Mouse (Mus musculus): ENCODE measurements around the gene Fam174b. TPM values are rescaled to one million over a fixed set of nuclear protein-coding genes. Genes with fewer than 3 reads are reported as not detected.

The Fam174b gene
- total RNA-seq (2015; ENCODE audit: low replicate concordance), result not detected in 2 replicates
- 0.68 and 1.5 TPM in 2 replicates for total RNA-seq (2017; ENCODE audit: low replicate concordance)

DNA sequence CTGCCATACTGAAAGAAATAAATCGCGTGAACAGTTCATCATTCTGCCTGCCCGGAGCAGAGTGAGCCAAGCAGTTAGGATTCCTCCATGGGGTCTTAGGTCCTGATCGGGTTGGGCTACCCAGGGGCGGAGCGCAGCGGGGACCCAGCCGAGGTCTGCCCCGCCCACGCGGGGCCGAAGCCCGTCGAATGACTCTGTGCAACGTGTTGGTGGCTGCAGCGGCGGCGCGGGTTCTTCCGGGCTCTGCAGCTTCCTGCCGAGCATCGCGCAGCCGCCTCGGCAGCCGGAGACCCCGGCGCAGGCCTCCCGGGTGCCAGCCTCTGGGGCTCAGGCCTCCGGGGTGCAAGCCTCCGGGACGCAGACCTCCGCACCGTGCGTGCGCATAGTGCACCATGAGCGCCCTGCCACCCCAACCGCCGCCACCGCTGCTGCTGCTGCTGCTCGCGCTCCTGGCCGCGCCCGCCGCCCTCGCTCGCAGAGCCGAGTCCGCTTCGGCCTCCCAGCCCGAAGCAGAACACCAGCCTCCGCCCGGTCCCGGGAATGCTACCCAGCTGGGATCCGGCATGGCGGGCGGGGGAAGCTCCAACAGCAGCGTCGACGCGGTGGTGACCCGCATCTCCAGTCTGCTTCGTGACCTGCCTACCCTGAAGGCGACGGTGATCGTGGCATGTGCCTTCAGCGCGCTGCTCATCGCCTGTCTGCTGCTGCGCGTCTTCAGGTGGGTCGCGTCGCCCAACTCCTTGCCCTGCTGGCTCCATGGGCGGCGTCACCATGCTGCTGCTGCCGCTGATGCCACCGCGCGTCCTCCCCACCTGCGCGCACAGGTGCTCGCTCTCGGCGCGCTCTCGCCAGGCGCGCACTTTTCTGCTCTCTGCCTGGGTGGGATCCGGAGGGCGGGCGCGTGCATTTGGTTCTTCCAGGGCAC, at the start of gene Fam174b:
Gene Fam174b (plus strand): TSS at position 192 of the 925 bp plus-strand sequence.
- ATAC-seq (replicated peaks; ENCODE audit: low FRiP score, poor library complexity, severe bottlenecking), result no peak

DNA sequence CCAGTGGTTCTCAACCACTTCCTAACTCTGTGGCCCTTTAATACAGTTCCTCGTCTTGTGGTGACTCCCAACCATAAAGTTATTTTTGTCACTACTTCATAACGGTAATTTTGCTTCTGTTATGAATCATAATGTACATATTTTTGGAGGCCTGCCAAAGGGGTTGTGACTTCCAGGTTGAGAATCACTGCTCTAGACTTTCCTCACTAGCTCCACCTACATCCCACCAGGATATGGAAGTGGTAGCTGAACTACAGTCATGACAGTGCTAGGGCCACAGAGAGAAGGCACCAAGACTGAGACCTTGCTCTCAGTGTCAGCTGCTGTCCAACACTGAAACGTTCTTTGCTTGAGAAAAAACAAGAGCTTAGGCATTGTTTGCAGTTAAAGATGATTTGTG, 43.0 kb upstream of the Fam174b start:
- no peak for ATAC-seq (replicated peaks; ENCODE audit: low FRiP score, poor library complexity, severe bottlenecking)

DNA sequence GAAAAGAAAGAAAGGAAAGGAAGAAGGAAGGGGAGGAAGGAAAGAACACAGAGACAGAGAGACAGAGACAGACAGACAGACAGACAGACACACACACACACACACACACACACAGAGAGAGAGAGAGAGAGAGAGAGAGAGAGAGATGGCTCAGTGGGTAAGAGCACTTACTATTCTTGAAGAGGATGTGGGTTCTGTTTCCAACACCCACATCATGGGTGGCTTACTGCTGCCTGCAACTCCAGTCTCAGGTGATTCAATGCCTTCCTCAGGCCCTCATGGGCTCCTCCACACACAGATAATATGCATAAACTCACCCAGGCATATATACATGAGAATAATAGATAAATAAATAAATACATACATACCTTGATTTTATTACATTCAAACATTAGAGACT, 35.8 kb upstream of the Fam174b start:
- ATAC-seq (replicated peaks; ENCODE audit: low FRiP score, poor library complexity, severe bottlenecking), result no peak

DNA sequence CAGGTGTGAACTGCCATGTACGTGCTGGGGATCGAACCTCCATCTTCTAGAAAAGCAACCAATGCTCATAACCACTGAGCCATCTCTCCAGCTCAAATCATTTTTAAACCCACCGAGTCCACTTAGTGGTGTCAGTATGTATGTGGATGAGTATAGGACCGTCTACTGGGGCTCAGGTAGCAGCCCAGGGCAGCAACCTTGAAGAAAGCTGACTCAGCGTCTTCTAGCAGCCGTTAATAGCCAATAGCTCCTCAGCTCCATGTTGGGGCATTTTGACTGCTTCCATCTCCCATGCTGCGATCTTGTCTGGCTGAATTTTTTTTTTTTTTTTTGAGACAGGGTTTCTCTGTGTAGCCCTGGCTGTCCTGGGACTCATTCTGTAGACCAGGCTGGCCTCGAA, 26.6 kb upstream of the Fam174b start:
- no peak for ATAC-seq (replicated peaks; ENCODE audit: low FRiP score, poor library complexity, severe bottlenecking)

DNA sequence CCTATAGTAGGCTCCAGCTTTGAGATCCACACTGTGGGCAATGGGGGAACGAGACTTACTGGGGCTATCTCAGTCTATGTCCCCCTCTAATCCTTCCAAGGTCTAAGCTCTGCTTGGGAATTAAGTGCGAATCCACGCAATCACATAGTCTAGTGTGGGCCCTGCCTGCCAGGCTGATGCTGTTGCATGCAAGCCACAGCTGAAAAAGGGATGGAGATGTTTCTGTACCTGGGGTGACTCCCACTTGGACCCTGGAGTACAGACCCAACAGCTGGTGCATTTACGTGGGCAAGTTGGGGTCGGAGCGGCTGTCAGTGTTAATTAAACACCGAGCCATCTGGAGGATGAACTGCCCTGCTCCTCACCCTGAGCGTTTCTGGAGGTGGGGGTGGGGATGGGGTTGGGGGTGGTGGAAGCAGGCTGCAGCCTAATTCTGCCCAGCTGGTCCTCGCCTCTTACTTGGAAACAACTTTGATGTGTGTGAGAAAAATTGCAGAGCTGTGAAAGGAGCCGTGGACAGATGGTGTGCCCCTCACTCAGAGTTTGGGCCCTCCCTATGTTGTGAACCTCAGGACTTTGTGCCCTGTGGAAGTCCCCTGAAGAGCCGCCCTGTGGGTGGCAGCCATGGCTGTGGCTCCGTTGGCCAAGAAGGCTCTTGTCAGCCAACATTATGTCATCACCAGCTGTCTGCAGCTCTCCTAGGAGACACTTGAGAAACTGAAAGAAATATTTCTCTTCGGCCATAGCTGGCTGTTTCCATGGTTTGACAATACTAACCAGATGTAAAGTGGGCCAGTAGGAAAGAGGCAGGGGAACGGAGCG, 24.0 kb upstream of the Fam174b start:
- ATAC-seq (replicated peaks; ENCODE audit: low FRiP score, poor library complexity, severe bottlenecking), result no peak

DNA sequence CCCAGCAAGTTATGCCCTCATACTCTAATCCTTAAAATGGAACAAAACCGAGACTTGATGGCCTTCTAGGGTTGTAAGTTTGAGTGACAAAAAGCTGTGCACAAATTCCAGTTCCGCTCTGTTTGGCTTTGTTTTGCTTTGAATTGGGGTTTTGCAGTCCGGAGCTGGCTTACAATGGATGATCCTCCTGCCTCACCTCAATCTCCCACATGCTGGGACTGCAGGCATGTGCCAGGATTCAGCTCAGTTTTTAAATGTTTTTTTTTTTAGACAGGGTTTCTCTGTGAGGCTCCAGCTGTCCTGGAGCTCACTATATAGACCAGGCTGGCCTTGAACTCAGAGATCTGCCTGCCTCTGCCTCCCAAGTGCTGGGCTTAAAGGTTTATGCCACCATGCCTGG, 23.3 kb upstream of the Fam174b start:
- no peak for ATAC-seq (replicated peaks; ENCODE audit: low FRiP score, poor library complexity, severe bottlenecking)

DNA sequence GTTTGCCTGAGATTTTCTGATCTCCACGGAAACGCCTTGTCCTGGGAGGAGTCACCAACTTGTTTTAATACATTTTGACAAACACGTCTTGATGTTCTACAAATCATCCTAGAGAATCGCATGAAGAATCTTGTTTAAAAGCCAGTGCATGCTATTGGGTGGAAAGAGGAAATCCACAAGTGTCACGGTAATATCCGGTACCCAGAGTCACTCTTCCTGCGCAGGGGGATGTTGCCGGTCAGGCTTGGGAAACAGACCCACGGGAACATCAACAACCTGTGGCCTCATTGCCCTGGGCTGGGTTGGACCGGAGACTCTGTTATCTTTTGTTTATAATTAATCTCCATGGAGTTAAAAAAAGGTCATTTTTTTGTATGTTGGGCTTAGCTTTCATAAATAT, 22.1 kb upstream of the Fam174b start:
- ATAC-seq (replicated peaks; ENCODE audit: low FRiP score, poor library complexity, severe bottlenecking), result no peak

DNA sequence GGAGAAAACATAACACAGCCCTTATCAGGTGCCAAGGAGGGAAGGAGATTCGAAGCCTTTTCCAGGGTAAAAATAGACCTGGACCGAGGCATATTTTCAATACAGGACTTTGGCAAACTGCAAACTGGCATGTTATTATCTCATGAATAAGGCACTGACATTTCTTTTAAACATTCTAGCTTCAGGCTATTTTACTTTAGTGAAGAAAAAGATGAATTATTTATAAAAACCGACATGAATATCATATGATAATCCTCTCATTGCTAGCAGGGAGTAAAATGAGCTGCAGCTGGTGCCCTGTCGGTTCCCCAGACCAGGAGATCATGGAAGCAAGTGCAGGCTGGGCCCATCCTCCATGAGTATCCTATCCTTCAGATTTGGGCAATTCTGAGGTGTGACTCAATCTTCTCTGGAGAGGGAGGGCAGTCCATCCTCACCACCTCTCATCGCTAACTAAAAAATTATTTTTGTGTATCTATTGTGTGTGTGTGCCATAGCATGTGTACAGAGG, 21.6 kb upstream of the Fam174b start:
- ATAC-seq (replicated peaks; ENCODE audit: low FRiP score, poor library complexity, severe bottlenecking), result no peak

DNA sequence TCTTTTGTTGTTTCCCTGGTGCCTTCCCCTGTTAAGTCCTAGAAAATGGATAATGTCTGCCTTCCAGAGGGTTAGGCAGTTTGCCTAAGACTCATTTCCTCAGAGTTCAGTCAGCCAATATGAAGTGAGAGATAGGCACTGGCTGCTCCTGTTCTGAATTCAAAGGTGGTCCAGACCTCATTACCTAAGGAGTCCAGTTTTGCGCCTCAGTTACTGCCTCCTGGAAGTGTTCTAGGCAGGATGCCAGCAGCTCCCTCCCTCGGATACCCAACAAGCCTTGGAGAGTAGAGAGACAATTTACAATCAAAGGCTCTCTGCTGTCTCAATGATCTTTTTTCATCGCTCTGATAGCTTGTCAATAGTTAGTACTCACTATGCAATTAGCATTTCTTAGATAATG, 19.1 kb upstream of the Fam174b start:
- no peak for ATAC-seq (replicated peaks; ENCODE audit: low FRiP score, poor library complexity, severe bottlenecking)

DNA sequence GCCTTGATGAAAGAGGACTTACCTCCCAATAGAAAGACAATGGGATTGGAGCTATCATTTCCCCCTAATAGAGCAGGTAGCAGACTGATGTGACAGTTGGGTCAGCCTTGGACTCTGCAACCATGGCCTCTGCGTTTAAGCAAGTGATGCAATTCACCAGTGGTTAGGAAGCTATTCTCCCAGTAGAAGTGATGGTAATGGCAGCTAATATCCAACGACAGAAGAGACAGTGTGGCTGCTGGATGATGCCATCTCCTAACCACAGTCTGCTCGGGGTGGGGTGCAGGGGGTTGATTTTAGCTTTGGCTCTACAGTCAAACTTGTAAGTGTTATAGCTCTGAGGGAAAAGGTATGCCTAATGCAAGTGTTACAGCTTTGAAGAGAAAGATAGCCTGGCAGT, 18.3 kb upstream of the Fam174b start:
- ATAC-seq (replicated peaks; ENCODE audit: low FRiP score, poor library complexity, severe bottlenecking), result no peak

DNA sequence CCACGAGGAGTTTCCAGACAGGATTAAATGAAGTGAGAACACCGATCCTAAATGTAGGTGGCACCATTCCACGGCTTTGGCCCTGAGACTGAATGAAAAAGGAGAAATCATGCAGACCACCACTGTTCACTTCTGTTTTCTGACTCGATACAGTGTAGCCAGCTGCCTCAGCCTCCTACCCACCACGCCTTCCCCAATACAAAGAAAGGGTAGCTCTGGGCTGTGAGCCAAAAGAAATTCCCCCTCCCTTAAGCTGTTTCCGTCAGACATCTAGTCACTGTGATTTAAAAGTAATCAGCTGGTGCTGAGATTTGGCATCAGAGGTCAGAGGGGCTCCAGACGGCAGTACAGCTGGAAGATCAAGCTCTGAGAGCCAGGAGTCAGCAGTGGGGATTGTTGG, 10.2 kb upstream of the Fam174b start:
- no peak for ATAC-seq (replicated peaks; ENCODE audit: low FRiP score, poor library complexity, severe bottlenecking)

DNA sequence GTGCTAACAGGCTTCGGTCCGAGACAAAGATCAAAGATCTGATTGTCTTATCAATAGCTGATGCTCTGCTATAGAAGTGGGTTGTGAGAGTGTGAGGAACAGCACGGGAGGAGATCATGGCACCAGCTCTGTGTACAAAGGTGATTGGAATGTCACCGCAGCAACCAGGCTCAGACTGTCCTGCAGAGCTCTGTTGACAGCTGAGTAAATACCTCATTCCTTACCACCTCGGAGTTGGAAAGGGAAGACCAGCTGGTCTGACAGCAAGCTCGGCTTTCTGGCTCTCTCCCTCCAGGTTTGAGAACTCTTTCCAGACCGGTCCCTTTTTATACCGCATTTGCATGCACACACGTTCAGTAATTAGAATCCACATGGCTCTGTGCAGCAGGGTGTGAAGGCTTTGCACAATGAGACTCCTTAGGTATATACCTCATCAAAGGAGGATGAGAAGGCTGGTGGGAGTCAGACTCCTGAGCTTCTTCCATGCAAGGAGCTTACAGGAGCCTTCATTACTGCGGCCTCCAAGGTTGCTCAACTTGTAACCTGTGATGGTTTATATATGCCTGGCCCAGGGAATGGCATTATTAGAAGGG, 9.6 kb upstream of the Fam174b start:
- ATAC-seq (replicated peaks; ENCODE audit: low FRiP score, poor library complexity, severe bottlenecking), result no peak

DNA sequence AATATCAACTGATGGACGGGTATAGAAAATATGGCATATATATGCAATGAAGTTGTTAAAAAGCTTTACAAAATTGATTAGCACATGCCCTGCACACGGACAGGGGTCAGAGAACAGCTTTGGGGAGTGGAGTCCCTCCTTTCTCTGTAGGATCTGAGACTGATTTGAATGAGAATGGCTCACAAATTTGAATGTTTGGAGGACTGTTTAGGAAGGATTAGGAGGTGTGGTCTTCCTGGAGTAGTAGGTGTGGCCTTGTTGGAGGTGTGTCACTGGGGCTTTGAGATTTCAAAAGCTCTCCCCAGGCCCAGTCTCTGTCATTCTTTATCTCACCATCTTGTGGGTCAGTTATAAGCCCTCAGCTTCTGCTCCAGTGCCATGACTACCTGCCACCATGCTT, 4.1 kb upstream of the Fam174b start:
- ATAC-seq (replicated peaks; ENCODE audit: low FRiP score, poor library complexity, severe bottlenecking), result no peak

DNA sequence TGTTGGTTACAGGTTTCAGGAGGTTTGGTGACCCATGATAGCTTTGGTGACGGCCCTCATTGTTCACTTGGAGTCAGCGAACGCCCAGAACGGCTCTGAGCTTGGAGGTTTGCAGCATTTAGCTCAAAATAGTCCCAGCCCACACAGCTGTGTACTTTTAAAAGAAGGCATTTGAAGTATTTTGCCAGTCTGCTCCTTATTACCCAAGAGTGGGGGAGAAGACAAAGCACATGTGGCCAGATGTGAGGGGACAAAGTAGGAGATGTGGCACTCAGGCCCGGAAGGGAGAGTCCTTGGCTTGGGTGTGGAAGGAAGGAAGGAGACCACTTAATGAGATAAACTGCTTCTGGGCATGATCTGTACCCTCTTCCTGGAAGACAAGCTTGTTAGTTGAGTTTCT, 1.3 kb downstream of the Fam174b start:
- ATAC-seq (replicated peaks; ENCODE audit: low FRiP score, poor library complexity, severe bottlenecking), result no peak

DNA sequence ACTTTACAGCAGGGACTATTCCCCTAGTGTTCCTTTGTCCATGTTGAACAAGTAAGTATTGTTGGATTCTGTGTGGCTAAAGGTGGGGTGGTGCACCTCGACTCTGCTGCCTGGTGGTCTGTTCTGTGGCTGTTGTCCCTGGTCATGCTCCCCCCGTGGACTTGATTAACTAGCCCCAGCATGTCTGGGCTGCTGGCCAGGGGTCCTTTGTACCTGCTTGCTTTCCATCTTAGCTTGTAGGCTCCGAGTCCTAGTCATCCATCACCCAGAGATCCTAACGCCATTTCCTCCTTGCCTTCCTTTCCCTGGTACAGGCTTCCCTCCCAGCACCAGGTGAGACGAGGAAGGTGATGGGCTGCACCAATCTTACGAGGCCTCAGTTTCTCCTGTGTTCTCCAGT, 1.7 kb downstream of the Fam174b start:
- ATAC-seq (replicated peaks; ENCODE audit: low FRiP score, poor library complexity, severe bottlenecking), result no peak

DNA sequence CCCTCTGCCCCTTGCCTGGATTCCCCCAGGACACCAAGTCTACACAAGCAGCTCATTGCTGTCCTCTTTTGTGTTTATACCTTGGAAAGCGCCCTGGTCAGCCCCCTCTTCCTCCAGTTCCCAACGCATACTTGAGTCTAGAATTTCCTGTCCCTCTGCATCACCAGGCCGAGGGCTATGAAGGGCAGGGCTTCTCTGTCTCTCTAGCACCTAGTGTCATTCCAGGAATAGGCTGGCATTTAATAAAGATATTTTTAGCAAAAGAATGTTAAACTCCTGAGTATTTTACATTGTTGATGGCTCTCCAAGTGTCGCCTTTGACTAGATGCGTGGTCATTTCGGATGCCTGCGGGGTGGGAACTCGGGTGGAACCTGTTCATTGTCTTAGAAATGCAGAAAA, 3.0 kb downstream of the Fam174b start:
- ATAC-seq (replicated peaks; ENCODE audit: low FRiP score, poor library complexity, severe bottlenecking), result no peak

DNA sequence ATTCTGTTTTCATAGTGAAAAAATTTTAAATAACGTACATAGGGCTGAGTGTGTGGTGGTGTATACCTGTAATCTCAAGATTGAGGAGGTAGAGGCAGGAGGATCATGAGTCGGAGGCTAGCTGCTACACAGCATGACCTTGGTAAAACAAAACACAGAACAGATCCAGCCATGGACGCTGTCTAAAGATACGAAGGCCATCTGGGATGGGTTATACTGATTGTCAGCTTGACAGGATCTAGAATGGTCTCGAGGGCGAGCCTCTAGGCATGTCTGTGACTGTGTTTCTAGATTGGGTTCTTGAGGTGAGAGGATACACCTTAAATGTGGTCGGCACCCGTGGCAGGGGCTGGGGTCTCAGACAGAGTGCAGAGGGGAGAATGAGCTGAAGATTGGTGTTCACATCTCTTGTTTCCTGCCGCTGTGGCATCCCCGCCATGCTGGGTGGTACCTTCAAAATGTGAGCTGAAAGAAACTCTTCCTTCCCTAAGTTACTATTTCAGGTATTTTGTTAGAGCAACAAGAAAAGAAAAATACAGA, 3.8 kb downstream of the Fam174b start:
- no peak for ATAC-seq (replicated peaks; ENCODE audit: low FRiP score, poor library complexity, severe bottlenecking)

DNA sequence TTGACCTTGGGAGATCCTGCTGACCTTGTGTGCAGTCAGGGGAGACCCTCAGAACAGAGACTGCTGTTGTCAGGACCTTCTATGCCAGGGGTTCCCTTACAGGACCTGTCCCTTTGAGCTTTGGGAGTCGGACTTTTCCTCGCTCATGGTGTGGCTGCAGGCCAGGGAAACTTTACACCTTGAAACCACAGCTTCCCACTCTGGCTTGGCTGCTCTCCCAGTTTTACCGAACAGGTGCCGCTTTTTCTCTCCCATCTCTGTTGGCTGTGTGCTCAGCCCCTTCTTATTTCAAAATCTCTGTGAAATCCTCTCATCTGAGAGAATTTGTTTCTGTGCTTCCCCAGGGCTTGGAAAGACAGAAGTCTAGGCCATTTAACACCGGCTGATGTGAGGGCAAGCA, 5.8 kb downstream of the Fam174b start:
- no peak for ATAC-seq (replicated peaks; ENCODE audit: low FRiP score, poor library complexity, severe bottlenecking)

DNA sequence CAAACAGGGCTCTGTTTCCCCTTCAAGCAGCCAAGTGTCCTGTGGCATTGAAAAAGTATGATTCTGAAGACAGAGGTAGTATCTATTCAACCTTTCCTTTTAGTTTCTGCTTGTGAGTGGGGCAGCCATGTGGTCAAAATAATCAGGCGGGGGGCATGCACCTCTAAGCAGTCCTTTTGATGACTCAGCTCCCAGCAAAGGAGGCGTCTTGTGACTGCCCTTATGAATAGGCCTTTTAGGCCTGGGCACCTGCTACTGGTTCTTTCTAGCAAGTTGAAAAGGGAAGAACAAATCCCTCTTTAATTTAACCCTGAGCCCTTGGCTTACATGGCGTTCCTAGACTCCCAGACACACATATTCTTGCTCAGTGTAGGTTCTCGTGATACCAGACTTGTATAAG, 6.7 kb downstream of the Fam174b start:
- ATAC-seq (replicated peaks; ENCODE audit: low FRiP score, poor library complexity, severe bottlenecking), result no peak

DNA sequence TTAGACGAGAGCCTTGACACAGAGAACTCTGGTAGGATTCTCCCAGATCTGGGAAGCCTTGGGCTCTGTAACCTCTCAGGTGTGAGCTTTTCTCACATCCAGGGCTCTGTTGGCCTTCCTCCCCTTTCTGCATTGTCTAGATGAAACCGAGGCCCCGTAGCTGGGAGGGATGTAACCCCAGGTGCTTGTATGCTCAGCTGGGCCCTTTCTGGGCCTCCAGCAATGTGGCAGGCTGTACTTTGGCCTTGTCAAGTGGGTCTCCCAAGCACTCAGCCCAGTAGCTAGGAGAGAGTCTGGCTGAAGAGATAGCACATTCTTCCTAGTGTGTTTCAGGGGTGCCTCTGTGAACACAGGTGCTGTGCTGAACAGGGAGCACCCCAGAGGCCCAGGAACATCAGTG, 7.4 kb downstream of the Fam174b start:
- no peak for ATAC-seq (replicated peaks; ENCODE audit: low FRiP score, poor library complexity, severe bottlenecking)
